Mouse (Mus musculus) urinary bladder, adult 18-20 months (tissue): ENCODE measurements around the gene Sorbs1.

Source experiments
- DNase-seq, 2 experiments: peaks; one replicate each; pipeline ENCODE4 v3.0.0; 2022; ENCODE audit warnings: low spot score in 2 of 2, mixed read lengths in 2 of 2

Sorbs1 gene

GRCm38 (mm10) chr19:40436465-40437200 lies 76.9 kb downstream of the Sorbs1 start:
- DNase-seq: no peak

- DNase-seq: no peak
Observed at GRCm38 (mm10) chr19:40435797-40436196, 77.8 kb downstream of the Sorbs1 start.

GRCm38 (mm10) chr19:40435045-40435444 lies 78.5 kb downstream of the Sorbs1 start:
- no peak for DNase-seq

- no peak for DNase-seq
Observed at GRCm38 (mm10) chr19:40434042-40434869, 79.3 kb downstream of the Sorbs1 start.

GRCm38 (mm10) chr19:40433316-40433912 lies 80.2 kb downstream of the Sorbs1 start:
- no peak for DNase-seq

GRCm38 (mm10) chr19:40431969-40432368 lies 81.6 kb downstream of the Sorbs1 start:
- DNase-seq: no peak

- DNase-seq: no peak
Observed at GRCm38 (mm10) chr19:40429572-40429971, 84.0 kb downstream of the Sorbs1 start.

GRCm38 (mm10) chr19:40429169-40429568 lies 84.4 kb downstream of the Sorbs1 start:
- DNase-seq: no peak

GRCm38 (mm10) chr19:40426103-40426960 lies 87.2 kb downstream of the Sorbs1 start:
- no peak for DNase-seq

- DNase-seq: no peak
Observed at GRCm38 (mm10) chr19:40425326-40425725, 88.3 kb downstream of the Sorbs1 start.

- no peak for DNase-seq
Observed at GRCm38 (mm10) chr19:40421037-40421436, 92.5 kb downstream of the Sorbs1 start.

GRCm38 (mm10) chr19:40419315-40419714 lies 94.3 kb downstream of the Sorbs1 start:
- no peak for DNase-seq

- no peak for DNase-seq
Observed at GRCm38 (mm10) chr19:40417155-40417821, 96.3 kb downstream of the Sorbs1 start.

GRCm38 (mm10) chr19:40415725-40416124 lies 97.9 kb downstream of the Sorbs1 start:
- no peak for DNase-seq

GRCm38 (mm10) chr19:40414798-40415475 lies 98.6 kb downstream of the Sorbs1 start:
- DNase-seq: no peak

GRCm38 (mm10) chr19:40414386-40414785 lies 99.2 kb downstream of the Sorbs1 start:
- DNase-seq: no peak

- no peak for DNase-seq
Observed at GRCm38 (mm10) chr19:40411379-40411813, 102.2 kb downstream of the Sorbs1 start.

GRCm38 (mm10) chr19:40410511-40410910 lies 103.1 kb downstream of the Sorbs1 start:
- DNase-seq: no peak

- no peak for DNase-seq
Observed at GRCm38 (mm10) chr19:40410109-40410508, 103.5 kb downstream of the Sorbs1 start.

GRCm38 (mm10) chr19:40409500-40410035 lies 104.0 kb downstream of the Sorbs1 start:
- DNase-seq: no peak
